Mouse (Mus musculus) forebrain, embryonic 11.5 days (tissue): ENCODE data around the gene Zfp639. TPM values are rescaled to one million over a fixed set of nuclear protein-coding genes. Genes with fewer than 3 reads are reported as not detected.

Source experiments
- ATAC-seq: fragments of 200-750 bp; cut with Nextera tagmentation; replicated peaks from 2 replicates; pipeline ENCODE4 v1.8.0; 2017; ENCODE audit warnings: moderate TSS enrichment; ENCODE audit not compliant: low FRiP score
- DNase-seq: peaks from one replicate; pipeline ENCODE4 v3.0.0-alpha.2; 2017; ENCODE audit warnings: low spot score
- H3K27ac ChIP-seq: fragments of 300-500 bp; sonication (generic); 2 replicates; pipeline ENCODE4 v1.5.1; 2014; ENCODE audit warnings: low read depth, low read length
- H3K27me3 ChIP-seq: fragments of 300-500 bp; sonication (generic); 2 replicates; pipeline ENCODE4 v1.6.1; 2014; ENCODE audit warnings: mild to moderate bottlenecking, low read length, mixed read lengths; ENCODE audit not compliant: control insufficient read depth, insufficient read depth
- H3K36me3 ChIP-seq: fragments of 300-500 bp; sonication (generic); 2 replicates; pipeline ENCODE4 v1.6.1; 2014; ENCODE audit warnings: mild to moderate bottlenecking, low read length, moderate library complexity, mixed read lengths; ENCODE audit not compliant: control insufficient read depth, insufficient read depth
- H3K4me1 ChIP-seq: fragments of 300-500 bp; sonication (generic); replicated peaks from 2 replicates; pipeline ENCODE4 v1.6.1; 2014; ENCODE audit warnings: low read length, mixed read lengths; ENCODE audit not compliant: control insufficient read depth, insufficient read depth
- H3K4me2 ChIP-seq: fragments of 300-500 bp; sonication (generic); 2 replicates; pipeline ENCODE4 v1.6.1; 2014; ENCODE audit warnings: low read depth, mild to moderate bottlenecking, low read length, moderate library complexity, mixed read lengths; ENCODE audit not compliant: severe bottlenecking
- H3K4me3 ChIP-seq: fragments of 300-500 bp; sonication (generic); 2 replicates; pipeline ENCODE4 v1.5.1; 2014; ENCODE audit warnings: low read depth, low read length
- H3K9ac ChIP-seq: fragments of 300-500 bp; sonication (generic); 2 replicates; pipeline ENCODE4 v1.6.1; 2014; ENCODE audit warnings: low read length
- H3K9me3 ChIP-seq: fragments of 300-500 bp; sonication (generic); 2 replicates; pipeline ENCODE4 v1.6.1; 2016; ENCODE audit warnings: low read length, mixed read lengths; ENCODE audit not compliant: control insufficient read depth
- WGBS: fragments of 180-500 bp; shearing (Covaris S2); extraction: QIAGEN DNeasy Blood & Tissue Kit; methylation state at CpG from one replicate; pipeline ENCODE4 v1.1.7; 2014; 5-methylcytosine and 5-hydroxymethylcytosine counted together
- polyA plus RNA-seq: library from polyadenylated mRNA; unstranded; fragments of >200 nt; fragmentation: Nextera tagmentation; extraction: Ambion mirVana; gene quantifications from 2 replicates; pipeline ENCODE4 v1.2.1, GENCODE M21; 2014

Gene Zfp639
- polyA plus RNA-seq, 1 experiment from 2014 or later, result 56.9 TPM

GRCm38 (mm10) chr3:32538091-32538490 is 28.0 kb downstream of the Zfp639 start:
- no peak for DNase-seq
- 90% methylated on average over 5 of the region's 5 CpGs for WGBS
- Histone ChIP-seq H3K9ac (no peak overlapping the region), H3K4me1 (no peaks in the 10 kb centered on the region), H3K36me3 (no peaks in the 10 kb centered on the region; the same call in 1 of the 2 replicates), H3K27me3 (no peaks in the 10 kb centered on the region), H3K4me3 (no peak overlapping the region), H3K4me2 (no peak overlapping the region), H3K27ac (no peak overlapping the region), H3K9me3 (no peaks in the 10 kb centered on the region)
- ATAC-seq, result no peak

DNA sequence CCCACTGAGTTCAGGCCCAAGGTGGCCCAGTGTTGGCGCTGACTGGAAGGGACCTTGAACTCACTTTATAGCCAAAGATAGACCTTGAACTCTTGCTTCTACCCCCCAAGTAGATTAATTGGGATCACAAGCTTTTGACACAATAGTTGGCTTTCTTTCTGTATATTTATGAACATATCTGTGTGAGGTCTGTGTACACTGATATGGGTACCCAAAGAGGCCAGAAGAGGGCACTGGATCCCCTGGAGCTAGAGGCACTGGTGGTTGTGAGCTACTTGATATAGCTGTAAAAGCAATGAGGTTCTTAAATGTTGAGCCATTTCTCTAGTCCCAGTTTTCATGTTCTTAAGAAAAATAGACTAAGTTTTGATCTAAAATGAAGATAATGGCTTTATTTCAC is 43.0 kb downstream of the Zfp639 start:
- Histone ChIP-seq H3K4me3 (no peak overlapping the region), H3K4me2 (no peak overlapping the region), H3K27me3 (no peaks in the 10 kb centered on the region), H3K4me1 (no peaks in the 10 kb centered on the region), H3K27ac (no peak overlapping the region), H3K9ac (no peak overlapping the region), H3K36me3 (no peaks in the 10 kb centered on the region), H3K9me3 (no peaks in the 10 kb centered on the region)
- ATAC-seq (no peak), DNase-seq (no peak)
- 100% methylated on average over 1 of the region's 1 CpGs for WGBS

GRCm38 (mm10) chr3:32563401-32563800 is 53.3 kb downstream of the Zfp639 start:
- H3K36me3 ChIP-seq, result peaks cover 3% of the 10 kb centered on the region; the same call in 1 of the 2 replicates
- no peaks in the 10 kb centered on the region; the same call in 1 of the 2 replicates for H3K9me3 ChIP-seq
- no peak overlapping the region for H3K4me3 ChIP-seq
- ATAC-seq (no peak), DNase-seq (no peak)
- no peak overlapping the region for H3K27ac ChIP-seq
- 94% methylated on average over 6 of the region's 6 CpGs for WGBS
- H3K27me3 ChIP-seq, result no peaks in the 10 kb centered on the region
- no peaks in the 10 kb centered on the region for H3K4me1 ChIP-seq
- no peak overlapping the region for H3K9ac ChIP-seq
- no peak overlapping the region for H3K4me2 ChIP-seq

Other genes with a start within 250 kb of the Zfp639 start
- gene Zmat3, start 144.2 kb upstream of the Zfp639 start, polyA plus RNA-seq, result 10.8 and 11.5 TPM in 2 replicates
- 14.2 and 16.1 TPM in 2 replicates for gene Pik3ca, start 112.6 kb upstream of the Zfp639 start, polyA plus RNA-seq
- gene Kcnmb3, start 18.0 kb upstream of the Zfp639 start, polyA plus RNA-seq, result 0.21 TPM in 1 of 2 replicates, not detected in the other
- gene Mfn1, start 19.2 kb downstream of the Zfp639 start, polyA plus RNA-seq, result 35.9 and 38.6 TPM in 2 replicates
- 35.5 and 45.6 TPM in 2 replicates for gene Gnb4, start 106.3 kb downstream of the Zfp639 start, polyA plus RNA-seq
- 276 and 280 TPM in 2 replicates for gene Actl6a, start 196.0 kb downstream of the Zfp639 start, polyA plus RNA-seq
- gene Ndufb5, start 226.7 kb downstream of the Zfp639 start, polyA plus RNA-seq, result 248 and 270 TPM in 2 replicates
- gene Mrpl47, start 227.3 kb downstream of the Zfp639 start, polyA plus RNA-seq, result 40.4 and 43.7 TPM in 2 replicates